Mouse (Mus musculus): Measurements from ENCODE around the gene Yipf4.

Gene Yipf4

GRCm38 (mm10) chr17:74526806-74527653, 37.7 kb downstream of the Yipf4 start:
- DNase-seq: peak in 1 of 2 experiments; percentile 8

- peak; percentile 100 for DNase-seq
These were observed 38.7 kb downstream of the Yipf4 start, which contains the start of gene Birc6 for GRCm38 (mm10) chr17:74527729-74528607. Gene Birc6 (plus strand): TSS chr17:74528295.

GRCm38 (mm10) chr17:74528648-74529532, 39.6 kb downstream of the Yipf4 start:
- peak in 1 of 2 experiments; percentile 52 for DNase-seq

- DNase-seq: no peak
These were observed 40.2 kb downstream of the Yipf4 start for GRCm38 (mm10) chr17:74529533-74529824.

- DNase-seq: no peak
These were observed 45.7 kb downstream of the Yipf4 start for GRCm38 (mm10) chr17:74534971-74535370.

GRCm38 (mm10) chr17:74537526-74537925, 48.2 kb downstream of the Yipf4 start:
- no peak for DNase-seq

GRCm38 (mm10) chr17:74543615-74544014, 54.3 kb downstream of the Yipf4 start:
- DNase-seq: no peak

Data from cerebellum, postnatal 25 days (tissue).